Mouse (Mus musculus): ENCODE results near the gene D8Ertd738e.

D8Ertd738e gene

GRCm38 (mm10) chr8:84236410-84236997, 13.0 kb downstream of the D8Ertd738e start:
- DNase-seq (ENCODE audit: low read depth, low spot score), result no peak

DNA sequence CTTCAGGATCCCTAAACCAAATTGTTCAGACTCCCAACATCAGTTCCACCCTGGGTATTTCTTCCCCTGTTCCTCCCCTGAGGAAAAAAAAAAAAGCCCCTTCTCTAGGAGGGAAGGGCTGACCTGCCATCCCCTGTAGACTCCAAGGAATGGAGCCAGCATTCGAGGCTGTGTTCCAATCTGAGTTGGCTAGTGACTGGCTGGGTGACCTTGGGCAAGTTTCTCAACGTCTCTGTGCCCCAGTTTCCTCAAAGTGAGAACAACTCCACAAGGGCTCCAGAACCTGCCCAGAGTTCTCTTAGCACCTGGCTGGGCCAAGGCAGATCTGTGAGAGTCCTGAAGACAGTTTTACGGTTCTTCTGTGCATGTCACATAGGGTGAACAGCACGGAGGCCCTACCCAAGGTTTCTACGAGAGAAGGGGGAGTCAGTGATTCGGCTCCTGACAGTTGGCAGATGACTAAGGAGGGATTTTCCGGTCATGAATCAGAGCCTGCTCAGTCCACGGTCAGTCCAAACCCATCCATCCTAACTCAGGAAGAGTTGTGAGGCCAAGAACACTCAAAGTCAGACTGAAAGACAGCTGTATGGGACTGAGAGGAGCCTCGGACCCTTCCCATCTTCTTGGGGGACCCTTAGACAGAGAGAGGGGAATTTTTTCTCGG, 13.6 kb downstream of the D8Ertd738e start:
- no peak for DNase-seq (ENCODE audit: low read depth, low spot score)

DNA sequence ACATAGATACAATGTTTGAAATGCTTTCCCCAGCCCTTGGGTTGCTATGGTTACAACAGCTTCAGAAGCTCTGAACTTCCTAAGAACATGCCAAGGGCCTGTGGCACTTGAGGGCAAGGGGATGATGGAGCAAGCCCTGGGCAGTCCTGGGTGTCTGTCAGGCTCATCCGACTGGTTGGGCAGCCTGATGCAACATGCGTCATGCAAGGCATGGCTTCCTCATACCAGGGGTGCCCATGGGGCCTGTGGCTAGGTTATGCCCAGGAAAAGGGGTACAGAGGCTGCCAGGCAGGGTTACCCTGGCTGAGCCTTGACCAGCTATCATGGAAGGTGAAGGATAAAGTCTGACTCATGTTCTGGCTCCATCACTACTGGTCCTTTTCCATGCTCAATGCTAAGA, 16.5 kb downstream of the D8Ertd738e start:
- no peak for DNase-seq (ENCODE audit: low read depth, low spot score)

- peak; percentile 69 for DNase-seq (ENCODE audit: low read depth, low spot score)
Measured at GRCm38 (mm10) chr8:84230735-84231134, 18.8 kb downstream of the D8Ertd738e start.

DNA sequence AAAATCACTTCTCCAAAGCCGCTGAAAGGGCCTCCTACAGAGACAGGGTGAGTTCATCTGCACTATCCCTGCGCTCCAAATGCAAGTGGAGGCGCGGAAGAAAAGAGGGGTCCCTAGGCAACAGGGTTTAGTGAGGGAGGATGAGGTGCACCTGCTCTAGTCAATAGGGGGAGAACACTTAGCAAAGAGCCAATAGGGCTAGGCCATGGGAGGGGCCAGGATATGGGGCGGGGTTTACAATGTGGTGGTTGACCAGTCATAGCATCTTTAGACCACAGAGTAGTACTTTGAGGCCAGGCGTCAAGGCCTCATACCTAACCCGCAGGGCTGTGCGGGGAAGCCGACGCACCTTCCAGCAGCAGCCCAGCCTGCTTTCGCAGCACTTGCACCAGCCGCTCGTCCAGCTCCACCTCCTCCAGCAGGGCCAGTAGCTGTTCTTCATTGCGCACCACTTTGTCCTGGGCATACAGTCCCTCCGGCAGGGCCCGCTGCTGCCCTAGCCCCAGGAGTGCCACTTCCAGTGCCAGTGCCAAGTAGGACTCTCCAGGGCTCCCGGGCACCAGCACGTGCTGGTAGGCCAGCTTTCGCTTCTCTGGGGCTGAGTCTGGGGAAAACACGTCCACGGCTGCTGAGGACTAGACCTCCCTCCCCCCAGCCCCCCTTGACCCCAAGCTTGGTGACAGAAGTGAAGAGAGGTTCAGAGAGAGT, 26.0 kb downstream of the D8Ertd738e start:
- peak; percentile 90 for DNase-seq (ENCODE audit: low read depth, low spot score)

- DNase-seq (ENCODE audit: low read depth, low spot score), result no peak
Measured at GRCm38 (mm10) chr8:84222566-84223165, 26.9 kb downstream of the D8Ertd738e start.

DNA sequence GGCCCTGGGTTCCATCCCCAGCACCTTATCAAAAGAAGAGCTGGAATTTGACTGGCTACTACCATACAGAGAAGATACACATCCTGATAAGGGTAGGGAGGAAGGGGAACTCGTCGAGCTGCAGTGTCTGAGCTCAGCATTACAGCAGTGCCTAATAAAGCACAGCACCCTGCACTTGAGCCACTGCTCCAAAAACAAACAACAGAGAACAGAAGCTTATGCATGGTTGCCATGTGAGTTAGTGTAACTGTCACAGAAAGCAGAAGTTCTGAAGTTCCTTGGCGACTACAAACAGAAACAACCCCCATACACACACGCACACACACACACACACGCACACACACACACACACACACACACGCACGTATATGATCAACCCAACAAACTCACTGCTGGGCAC, 29.4 kb downstream of the D8Ertd738e start:
- DNase-seq (ENCODE audit: low read depth, low spot score), result no peak

GRCm38 (mm10) chr8:84218143-84218542, 31.4 kb downstream of the D8Ertd738e start:
- DNase-seq (ENCODE audit: low read depth, low spot score), result peak; percentile 70

DNA sequence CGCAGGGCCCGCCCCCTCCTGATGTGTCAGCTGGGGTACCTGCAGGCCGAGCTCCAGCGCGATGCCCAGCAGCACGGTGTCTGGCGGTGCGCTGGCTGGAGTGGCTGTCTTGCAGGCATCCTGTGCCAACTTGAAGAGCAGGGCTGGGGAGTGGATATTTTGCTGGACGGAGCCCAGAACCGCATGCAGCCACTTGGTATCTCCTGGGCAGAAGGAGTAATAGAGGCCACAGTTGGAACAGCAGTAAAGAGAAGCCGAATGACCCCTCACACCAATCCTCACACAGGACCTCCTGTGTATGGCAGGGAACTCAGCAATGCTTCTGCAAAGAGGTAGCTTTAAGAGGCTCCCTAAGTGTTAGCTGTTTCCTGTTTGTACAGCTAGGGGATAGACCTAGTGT, 32.3 kb downstream of the D8Ertd738e start:
- DNase-seq (ENCODE audit: low read depth, low spot score), result no peak

DNA sequence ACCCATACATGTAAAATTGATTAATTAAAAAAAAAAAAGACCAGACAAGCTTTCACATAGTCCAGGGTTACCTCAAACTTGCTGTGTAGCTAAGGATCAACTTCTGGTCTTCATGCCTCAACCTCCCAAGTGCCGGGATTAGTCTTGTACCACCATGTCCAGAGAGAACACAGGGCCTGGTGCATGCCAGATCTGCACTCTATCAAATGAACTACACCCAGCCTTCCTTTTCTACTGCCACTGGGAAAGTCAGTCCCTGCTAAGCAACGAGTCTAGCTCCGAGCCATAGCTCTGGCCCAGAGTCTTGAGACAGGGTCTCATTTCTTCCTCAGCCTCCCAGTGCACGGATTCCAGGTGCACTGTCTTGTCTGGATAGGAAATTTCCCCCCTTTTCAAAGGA, 36.2 kb downstream of the D8Ertd738e start:
- no peak for DNase-seq (ENCODE audit: low read depth, low spot score)

GRCm38 (mm10) chr8:84211881-84212563, 37.5 kb downstream of the D8Ertd738e start:
- no peak for DNase-seq (ENCODE audit: low read depth, low spot score)

DNA sequence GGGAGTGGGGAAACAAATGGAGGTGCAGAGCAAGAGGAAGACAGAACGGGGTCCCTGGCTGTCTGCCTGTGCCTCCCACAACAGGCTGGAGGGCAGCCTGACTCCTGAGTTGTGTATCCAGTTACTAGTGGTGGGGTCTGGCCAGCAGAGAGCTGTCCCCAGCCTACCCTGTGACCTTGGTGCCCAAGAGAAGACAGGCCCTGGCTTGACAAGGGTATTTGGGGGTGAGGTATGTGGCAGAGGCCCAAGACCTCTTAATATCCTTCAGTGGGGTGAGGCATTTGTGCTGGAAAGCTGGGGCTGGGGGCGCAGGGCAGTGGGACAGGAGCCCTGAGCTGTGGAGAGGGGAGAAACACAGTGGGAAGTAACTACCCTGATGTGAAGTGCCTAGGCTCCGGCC, 38.3 kb downstream of the D8Ertd738e start:
- DNase-seq (ENCODE audit: low read depth, low spot score), result no peak

DNA sequence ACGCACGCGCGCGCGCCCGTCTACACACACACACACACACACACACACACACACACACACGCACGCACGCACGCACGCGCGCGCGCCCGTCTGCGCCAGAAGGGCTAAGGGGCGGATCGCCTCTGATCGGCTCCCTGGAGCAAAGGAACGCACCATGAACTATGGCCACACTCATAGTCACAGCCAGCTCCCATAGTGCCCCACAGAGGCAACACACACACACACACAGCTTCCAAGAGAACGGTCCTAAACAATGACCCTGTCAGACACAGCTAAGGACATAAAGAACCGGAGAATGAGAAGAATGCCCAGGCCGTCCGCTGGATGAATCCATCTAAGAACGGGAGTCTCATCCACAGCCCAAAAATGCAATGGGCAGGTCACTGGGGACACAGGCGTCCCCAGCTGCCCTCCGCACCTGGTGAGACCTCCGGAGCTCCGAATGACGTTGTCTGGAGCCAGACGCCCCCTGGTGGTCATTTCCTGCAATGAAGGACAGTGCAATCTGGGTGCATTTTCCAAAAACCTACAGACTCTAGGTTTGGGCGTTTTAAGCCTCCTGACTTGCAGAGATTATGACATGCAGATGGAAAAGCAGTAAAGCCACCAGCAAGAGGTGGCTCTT, 39.2 kb downstream of the D8Ertd738e start:
- peak; percentile 84 for DNase-seq (ENCODE audit: low read depth, low spot score)

GRCm38 (mm10) chr8:84208381-84209380, 40.8 kb downstream of the D8Ertd738e start:
- DNase-seq (ENCODE audit: low read depth, low spot score), result no peak

DNA sequence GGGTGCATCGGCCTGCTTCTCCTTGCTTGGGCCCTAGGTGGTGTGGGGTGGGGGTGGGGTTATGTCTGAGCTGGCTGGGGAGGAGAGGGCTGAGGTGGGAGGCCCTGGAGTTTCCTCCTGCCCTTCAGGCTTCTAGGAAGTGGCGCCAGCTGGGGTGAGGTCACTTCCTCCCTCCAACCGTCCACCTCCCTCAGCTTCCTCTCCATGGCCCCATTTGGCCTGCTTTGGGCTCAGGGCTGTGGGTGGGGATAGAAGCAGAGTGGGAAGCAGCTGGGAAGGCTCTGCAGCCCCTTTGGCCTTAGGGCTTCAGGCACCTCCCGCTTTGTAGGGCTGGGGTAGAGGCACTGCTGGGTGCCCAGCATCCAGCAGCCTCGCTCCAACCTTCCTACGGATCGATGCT, 41.7 kb downstream of the D8Ertd738e start:
- DNase-seq (ENCODE audit: low read depth, low spot score), result peak; percentile 46

DNA sequence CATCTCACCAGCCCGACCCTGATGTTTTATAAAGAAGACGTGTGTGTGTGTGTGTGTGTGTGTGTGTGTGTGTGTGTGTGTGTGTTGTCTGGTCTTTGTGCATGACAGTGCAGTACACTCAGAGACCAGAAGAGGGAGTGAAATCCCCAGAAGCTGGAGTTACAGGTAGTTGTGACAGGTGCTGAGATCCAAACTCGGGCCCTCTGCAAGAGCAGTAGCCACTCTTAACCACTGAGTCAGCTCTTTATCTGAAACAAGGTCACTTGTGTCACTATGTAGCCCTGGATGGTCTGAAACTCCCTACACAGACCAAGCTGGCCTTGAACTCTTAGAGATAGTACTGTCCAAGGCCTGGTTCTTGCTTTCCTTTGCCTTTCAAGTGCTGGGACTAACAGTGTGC, 42.9 kb downstream of the D8Ertd738e start:
- DNase-seq (ENCODE audit: low read depth, low spot score), result peak; percentile 79

DNA sequence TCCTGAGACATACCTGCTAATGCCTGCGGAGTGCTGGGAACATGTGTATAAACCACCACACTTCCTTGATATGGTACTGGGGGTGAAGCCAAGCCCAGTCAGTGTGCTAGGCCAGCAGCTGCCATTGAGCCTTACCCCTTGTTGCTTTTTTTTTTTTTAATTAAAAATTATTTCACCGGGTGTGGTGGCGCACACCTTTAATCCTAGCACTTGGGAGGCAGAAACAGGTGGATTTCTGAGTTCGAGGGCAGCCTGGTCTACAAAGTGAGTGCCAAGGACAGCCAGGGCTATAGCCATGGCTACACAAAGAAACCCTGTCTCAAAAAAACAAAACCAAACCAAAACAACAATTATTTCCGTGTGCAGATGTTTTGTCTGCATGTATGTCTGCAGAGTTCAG, 44.4 kb downstream of the D8Ertd738e start:
- DNase-seq (ENCODE audit: low read depth, low spot score), result no peak

GRCm38 (mm10) chr8:84203975-84204772, 45.3 kb downstream of the D8Ertd738e start:
- DNase-seq (ENCODE audit: low read depth, low spot score), result peak; percentile 78
